Mouse (Mus musculus): ENCODE measurements around the gene Nudt4.

DNA sequence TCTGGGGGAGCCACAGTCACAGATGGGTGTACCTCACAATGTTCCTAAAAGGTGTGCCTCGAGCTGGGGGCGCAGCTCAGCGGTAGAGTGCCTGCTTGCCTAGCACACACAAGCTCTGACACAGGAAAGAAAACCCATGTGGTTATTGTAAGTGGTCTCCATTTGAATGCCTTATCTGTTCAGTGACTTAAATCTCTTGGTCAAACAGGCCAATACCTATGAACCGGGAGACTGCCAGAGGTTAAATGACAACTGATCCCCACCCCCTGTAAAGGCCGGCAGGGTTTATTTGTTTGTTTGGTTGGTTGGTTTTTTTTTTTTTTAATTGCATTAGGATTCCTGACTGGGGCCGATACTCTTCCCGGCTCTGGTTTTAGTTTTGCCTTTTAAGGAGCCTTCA, 4.5 kb downstream of the Nudt4 start:
- TF ChIP-seq GATA1 (IDR thresholded peaks at IDR 0.05; ENCODE audit: borderline replicate concordance, low read length) (no peak), POLR2AphosphoS5 (IDR thresholded peaks at IDR 0.05; ENCODE audit: insufficient replicate concordance, low read depth, low read length) (no peak)
